Mouse (Mus musculus) myocyte (in vitro differentiated cells): Measurements from ENCODE around the gene Irgm2.
"Not testable (repeated sequence)": the region's sequence is repeated elsewhere in the genome, so short reads cannot be mapped to it uniquely, and the experiment has no call there.

Experiments used
- E2F4 ChIP-seq: IDR thresholded peaks from one replicate; pipeline ENCODE4 v1.6.1; 2011; ENCODE audit warnings: mild to moderate bottlenecking, control low read depth, moderate library complexity; ENCODE audit not compliant: insufficient read depth
- MAX ChIP-seq: IDR thresholded peaks from one replicate; pipeline ENCODE4 v1.6.1; 2011; ENCODE audit warnings: low read depth, mild to moderate bottlenecking, control low read depth
- MYOD1 ChIP-seq, 3 experiments: IDR thresholded peaks; one replicate each; pipeline ENCODE4 v1.6.1; 2011; ENCODE audit warnings: control low read depth in 2 of 3, low read depth in 2 of 3, mild to moderate bottlenecking in 2 of 3, moderate library complexity in 1 of 3; ENCODE audit not compliant: insufficient read length in 2 of 3, control insufficient read depth in 1 of 3
- POLR2A ChIP-seq: IDR thresholded peaks from one replicate; pipeline ENCODE4 v1.6.1; 2011; ENCODE audit warnings: low read depth, mild to moderate bottlenecking, control low read depth, moderate library complexity; ENCODE audit not compliant: insufficient read length
- POLR2AphosphoS2 ChIP-seq: IDR thresholded peaks from one replicate; pipeline ENCODE4 v1.6.1; 2011; ENCODE audit warnings: low read depth, control low read depth; ENCODE audit not compliant: insufficient read length
- TCF12 ChIP-seq: IDR thresholded peaks from one replicate; pipeline ENCODE4 v1.6.1; 2011; ENCODE audit warnings: mild to moderate bottlenecking, control low read depth; ENCODE audit not compliant: poor library complexity, insufficient read depth, severe bottlenecking
- TCF3 ChIP-seq: IDR thresholded peaks from one replicate; pipeline ENCODE4 v1.6.1; 2011; ENCODE audit warnings: low read depth, control low read depth; ENCODE audit not compliant: insufficient read length
- USF1 ChIP-seq: IDR thresholded peaks from one replicate; pipeline ENCODE4 v1.6.1; 2011; ENCODE audit warnings: low read depth, mild to moderate bottlenecking, control low read depth, moderate library complexity

DNA sequence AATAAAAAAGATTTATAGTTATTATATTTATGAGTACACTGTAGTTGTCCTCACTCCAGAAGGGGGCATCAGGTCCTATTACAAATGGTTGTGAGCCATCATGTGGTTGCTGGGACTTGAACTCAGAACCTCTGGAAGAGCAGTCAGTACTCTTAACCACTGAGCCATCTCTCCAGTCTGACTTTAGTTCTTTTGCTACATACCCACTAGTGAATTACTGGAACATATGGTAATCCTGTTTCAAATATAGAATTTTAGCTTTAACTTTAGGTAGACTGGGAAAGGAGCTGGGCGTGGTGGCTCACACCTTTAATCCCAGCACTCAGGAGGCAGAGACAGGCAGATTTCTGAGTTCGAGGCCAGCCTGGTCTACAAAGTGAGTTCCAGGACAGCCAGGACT, 28.6 kb downstream of the Irgm2 start:
- TF ChIP-seq POLR2A; TCF3; MYOD1 (IDR thresholded peaks at IDR 0.05; ENCODE audit: control insufficient read depth in 1 of 3, insufficient read length in 2 of 3, low read depth in 2 of 3); MAX; POLR2AphosphoS2; USF1; TCF12; E2F4: not testable (repeated sequence)
